Mouse (Mus musculus): Measurements from ENCODE around the gene Inppl1.

The Inppl1 gene

DNA sequence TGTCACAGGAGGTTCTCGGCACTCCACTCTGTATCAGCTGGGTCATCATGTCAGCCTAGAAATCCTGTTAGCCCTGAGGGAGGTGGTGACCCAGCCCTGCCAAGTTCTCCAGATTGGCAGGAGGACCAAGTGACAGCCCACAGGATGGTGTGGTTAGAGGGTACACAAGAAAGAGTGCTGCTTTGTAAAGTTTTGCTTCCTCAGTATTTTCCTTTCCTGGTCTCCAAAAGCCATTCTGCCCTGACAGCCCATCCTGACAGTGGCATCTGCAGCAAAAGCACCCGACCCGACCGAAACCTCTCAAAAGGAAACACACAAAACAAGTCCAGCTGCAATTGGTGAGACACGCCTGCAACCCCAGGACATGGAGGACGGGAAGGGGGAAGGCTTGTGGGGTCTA, 6.2 kb upstream of the Inppl1 start:
- DNase-seq (ENCODE audit: low read depth, low spot score) = no peak

DNA sequence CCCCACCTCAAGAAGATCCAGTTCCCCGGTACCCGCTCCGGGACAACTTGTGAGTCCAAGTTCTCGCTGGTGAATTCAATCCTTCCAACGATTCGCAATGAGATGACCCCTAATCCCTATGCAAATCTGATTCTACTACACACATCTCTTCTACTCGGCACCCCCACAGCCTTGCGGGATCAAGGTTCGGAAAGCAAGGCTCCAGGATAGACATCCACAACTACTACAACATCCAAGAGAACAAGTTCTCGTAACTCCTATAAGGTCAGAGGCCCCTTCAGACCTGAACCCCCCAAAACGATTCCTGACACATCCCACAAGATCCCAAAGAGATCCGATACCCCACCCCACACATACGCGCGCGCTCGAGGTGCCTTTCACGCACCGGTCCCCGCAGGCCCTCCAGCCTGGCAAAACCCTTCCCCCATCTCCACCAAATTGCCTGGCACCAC, 849 bp downstream of the Inppl1 start:
- DNase-seq (ENCODE audit: low read depth, low spot score) = no peak

DNA sequence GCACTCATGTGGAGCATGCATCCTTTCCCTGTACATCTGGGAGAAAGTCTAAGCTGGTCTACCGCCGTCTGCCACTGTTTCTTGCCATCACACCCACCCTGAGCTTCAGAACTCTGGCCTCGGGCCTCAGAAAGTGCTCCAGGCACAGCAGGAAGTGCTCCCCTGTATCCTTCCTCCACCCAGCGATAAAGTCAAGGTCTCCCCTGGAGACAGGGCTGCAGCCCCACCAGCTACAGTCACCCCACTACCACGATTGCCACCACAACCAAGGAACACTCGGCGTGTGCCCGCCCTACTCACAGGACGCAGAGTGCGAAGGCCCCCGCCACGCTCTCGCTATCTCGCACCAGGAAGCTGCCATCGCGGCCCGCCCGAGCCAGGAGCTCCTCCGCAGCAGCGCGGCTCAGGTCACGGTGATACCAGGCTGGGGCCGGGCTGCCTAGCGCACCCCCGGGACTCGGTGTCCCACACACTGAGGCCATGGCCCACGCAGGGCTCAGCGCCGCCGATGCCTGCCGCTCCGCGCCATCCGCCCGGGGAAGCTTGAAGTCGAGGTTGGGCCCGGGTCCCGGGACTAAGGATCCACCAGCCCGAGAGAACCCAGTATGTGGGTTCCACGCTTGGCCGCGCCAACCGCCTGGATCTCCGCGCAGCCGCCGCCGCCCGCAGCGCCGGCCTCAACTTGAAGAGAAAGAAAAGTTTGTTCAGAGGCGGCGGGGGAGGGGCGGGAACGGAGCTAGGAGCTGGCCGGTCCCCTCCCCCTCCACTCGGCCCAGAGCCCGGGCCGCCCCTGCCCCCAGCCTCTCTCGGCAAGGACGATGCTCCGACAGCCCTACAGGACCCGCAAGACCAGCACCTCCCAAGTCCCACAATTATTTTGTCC, 1.5 kb downstream of the Inppl1 start:
- no peak for DNase-seq (ENCODE audit: low read depth, low spot score)

DNA sequence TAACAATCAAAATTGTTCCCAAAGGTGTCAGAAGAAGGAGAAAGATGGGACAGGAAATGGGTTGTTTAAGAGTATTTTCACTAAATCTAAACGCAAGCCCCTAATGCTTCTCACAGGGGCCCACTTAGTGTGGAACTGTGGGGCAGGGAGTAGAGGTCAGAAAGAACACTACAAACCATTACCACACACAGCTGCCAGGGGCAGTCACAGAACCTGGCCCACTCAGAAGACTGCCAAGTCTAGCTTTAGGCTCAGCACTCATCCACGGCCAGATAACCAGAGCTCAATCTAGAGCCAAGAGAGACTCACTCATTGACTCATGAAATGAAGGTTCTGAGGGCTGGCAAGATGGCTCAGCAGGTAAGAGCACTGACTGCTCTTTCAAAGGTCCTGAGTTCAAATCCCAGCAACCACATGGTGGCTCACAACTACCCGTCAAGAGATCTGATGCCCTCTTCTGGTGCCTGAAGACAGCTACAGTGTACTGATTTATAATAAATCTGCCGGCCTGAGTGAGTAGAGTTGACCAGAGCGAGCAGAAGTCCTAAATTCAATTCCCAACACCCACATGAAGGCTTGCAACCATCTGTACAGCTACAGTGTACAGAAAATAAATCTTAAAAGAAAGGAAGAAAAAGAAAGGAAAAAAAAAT, 2.4 kb downstream of the Inppl1 start:
- no peak for DNase-seq (ENCODE audit: low read depth, low spot score)

DNA sequence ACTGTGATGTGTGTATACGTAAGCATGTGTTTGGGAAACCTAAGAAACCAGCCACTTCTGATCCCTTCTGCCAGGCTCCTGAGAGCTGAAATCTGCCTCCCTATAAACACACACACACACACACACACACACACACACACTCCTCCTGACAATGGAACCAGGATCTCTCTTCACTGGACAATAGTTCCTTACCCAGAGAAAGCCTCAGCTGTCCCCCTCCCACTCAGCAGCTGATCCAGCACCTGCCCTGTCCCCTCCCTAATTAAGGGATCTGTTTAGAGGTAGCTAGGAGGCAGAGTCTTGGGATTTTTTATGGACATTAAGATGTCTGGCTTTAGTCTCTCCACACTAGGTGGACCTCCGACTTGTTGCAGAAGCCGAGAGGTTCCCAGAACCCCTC, 3.1 kb downstream of the Inppl1 start:
- DNase-seq (ENCODE audit: low read depth, low spot score) = no peak

DNA sequence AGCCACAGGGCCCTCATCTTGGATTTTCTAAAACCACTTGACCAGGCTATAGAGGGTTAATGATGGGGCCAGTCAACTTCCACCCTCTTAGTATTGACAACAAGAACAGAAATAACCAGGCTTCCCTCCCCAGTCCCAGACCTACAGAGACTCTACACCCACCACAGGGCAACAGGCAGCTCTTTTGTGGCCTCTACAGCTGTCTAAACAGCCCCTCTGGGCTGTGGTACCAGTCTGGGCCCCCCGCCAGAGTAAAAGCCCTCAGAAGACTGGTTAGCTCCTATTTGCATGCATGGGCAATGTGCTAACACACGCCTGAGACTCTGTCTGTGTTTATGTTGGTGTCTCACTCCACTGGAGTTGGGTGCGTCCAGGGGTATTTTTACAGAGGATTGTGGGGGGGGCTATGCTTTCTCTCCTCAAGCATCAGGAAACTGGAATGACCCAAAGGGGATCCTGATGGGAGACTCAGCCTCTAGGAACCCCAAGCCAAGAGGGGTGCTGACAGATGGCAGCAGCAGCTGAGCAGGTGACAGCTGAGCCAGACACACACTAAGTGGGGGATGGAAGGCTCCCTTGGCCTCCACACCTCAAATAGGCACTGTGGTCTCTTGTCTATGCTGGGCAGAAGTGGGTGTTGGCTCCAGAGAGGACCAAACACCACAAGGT, 4.0 kb downstream of the Inppl1 start:
- DNase-seq (ENCODE audit: low read depth, low spot score) = peak; percentile 22

DNA sequence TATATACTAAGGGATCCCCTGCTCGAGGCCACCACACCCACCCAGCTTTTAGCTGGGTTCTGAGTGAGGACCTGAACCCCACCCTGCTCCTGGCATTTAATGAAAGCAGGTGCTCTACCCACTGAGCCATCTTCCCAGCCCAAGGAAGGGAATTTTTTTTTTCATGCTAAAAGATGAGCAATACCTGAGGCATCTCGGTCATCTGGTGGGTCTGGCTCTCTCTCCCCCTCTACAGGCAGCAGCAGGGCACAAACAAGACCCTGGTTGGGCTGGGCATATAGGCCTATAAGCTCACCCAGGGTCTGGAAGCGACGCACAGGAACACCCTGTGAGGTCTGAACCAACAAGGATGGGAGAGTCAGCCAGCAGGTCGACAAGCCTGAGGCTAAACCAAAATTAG, 4.7 kb downstream of the Inppl1 start:
- no peak for DNase-seq (ENCODE audit: low read depth, low spot score)

DNA sequence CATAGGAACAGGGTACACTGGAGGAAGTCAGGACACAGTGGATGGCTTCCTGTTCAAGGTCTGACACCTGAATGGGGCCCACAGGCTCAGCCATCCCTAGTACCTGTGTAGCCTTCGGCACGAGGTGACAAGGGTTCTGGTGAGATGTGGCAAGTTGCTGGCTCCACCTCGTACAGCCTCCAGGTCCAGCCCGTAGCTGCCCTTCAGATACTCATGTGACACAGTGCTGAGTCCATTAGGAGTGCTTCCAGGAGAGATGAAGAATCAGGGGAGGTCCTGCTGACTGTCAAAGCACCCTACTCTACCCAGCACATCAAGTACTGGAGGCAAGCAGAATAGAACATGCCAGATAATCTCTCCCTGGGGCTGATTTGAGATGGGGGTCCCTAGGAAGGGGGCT, 5.7 kb downstream of the Inppl1 start:
- DNase-seq (ENCODE audit: low read depth, low spot score) = no peak

DNA sequence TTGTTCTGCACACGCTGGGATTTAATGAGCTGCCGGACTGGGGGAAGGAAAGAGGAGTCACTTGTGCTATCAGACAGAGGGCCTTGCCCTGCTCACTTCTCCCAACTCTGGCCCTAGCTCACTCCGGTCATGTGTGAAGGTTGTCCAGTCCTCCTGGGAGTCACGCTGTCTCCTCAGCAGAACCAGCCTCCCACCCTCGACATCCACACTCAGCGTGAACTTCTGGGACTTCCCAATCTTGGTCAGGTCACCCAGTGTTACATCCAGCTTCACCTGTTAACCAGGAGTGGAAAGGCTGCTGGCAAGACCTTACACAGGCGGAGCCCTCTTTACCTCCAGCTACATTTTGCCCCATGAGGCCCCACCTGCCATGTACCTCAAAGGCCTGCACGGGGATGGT, 6.6 kb downstream of the Inppl1 start:
- no peak for DNase-seq (ENCODE audit: low read depth, low spot score)

DNA sequence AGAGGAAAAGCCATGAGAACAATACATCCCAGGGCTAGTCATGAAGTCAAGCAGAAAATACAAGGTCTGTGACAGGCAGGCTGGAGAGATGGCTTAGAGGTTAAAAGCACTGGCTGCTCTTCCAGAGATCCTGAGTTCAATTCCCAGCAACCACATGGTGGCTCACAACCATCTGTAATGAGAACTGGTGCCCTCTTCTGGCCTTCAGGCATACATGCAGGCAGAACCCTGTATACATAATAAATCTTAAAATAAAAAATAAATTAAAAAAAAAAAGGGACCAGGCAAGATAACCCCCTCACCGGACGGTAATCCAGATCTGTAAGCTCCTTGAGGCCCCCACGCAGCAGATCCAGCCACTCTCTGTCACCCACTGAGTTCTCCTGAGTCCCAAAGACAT, 7.7 kb downstream of the Inppl1 start:
- no peak for DNase-seq (ENCODE audit: low read depth, low spot score)

DNA sequence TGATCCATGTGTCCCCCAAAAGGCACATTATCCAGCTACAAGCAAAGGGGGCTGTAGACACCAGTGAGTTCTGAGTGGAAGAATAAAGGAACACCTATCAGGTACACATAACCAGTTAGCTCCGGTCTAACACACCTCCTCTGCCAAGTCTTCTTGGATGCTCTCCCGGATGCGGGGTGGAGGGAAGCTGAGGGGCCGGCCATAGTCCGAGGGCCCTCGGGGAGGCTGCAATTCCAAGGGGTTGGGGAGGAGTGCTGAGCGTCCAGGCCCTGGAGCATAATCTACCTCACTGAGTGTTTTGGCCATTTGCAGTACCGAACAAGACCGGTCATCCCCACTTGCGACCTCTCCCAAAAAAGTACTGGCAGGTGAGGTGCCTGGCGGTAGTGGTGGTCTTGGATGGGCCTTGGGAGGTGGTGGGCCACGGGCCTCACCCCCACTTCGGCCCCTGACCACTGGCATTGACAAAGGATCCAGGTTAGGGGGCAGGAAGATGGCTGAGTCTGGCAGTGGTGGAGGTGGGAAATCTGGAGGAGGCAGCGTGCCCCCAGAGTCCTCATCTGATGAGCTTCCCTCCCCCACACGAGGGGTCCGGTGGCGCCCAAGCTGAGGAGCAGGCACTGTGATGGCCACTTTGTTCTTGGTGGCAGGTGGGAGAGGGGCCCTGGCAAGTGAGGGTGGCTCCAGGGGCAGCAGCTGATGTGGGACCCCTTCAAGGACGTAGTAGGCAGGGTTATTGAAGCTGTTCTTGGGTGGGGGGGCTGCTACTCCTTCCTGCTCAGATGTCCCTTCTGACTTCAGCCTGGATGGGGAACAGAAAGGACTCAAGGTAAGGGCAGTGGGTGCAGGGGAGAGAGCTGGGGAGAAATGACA, 14.0 kb downstream of the Inppl1 start:
- no peak for DNase-seq (ENCODE audit: low read depth, low spot score)

DNA sequence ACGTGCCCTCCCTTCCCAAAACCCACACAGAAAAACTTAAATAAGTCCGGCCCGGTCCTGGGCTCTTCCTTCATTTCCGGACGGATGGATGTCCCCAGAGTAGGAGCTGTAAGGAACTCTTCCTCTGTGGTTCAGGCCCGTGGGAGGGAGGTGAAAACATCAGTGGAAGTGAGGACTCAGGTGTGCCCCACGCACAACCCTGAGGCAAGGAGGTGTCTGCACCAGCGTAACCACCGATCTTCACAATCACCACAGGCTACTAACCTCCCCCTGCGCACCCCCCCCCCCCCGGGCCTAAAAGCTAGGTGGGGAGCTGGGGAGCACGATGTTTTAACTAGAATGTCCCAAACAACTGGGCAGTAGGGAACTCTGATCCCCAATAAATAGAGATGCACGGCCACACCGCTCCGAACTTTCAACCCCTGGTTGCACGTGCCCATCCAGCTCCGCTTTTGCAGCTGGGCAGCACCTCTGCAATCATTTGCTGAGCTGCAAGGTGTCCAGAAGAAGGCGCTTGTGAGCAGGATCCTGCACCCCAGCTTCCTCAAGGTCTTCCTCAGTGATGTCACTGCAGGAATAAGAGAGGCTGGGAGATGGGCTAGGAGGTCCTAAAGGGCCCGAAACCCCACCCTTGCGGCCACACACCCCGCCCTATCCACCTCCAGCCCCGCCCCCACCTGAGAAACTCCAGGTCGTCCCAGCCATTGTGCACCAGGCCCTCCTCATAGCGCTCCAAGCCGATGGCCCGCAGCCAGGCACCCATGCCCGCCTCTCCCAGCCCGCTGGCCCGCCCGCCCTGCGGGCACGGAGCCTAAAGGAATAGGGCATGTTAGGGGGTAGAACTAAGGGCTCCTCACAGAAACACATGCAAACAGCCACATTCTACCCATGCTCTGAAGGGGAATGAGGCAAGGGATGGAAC, 14.9 kb downstream of the Inppl1 start:
- no peak for DNase-seq (ENCODE audit: low read depth, low spot score)

DNA sequence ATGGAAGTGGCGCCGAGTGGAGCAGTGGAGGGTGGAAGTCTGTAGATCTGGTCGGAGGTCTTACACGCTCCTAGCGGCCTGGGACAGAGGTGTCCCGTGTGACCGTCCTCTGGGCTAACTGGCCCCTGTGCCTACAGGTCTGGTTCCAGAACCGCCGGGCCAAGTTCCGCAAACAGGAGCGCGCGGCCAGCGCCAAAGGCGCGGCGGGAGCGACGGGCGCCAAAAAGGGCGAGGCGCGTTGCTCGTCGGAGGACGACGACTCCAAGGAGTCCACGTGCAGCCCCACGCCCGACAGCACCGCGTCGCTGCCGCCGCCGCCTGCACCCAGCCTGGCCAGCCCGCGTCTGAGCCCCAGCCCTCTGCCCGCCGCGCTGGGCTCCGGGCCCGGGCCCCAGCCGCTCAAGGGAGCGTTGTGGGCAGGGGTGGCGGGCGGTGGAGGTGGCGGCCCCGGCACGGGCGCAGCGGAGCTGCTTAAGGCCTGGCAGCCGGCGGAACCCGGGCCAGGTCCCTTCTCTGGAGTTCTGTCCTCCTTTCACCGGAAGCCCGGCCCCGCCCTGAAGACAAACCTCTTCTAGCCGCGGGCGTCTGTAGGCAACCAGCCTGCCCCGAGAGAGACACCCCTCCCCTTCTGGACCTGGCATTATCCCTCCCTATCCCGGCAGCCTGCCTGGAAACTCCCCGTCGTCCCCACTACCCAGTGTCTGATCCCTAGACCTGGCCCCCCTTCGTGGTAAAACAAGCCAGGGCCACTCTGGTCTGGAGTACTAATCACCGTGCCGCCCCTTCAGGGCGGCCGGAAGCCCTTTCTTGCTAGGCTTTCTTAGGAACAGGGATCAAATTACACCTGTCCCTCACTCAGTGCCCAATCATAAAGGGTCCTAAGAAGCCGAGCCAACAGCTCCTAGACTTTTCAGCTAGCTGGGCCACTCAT, 16.2 kb downstream of the Inppl1 start:
- DNase-seq (ENCODE audit: low read depth, low spot score) = no peak

DNA sequence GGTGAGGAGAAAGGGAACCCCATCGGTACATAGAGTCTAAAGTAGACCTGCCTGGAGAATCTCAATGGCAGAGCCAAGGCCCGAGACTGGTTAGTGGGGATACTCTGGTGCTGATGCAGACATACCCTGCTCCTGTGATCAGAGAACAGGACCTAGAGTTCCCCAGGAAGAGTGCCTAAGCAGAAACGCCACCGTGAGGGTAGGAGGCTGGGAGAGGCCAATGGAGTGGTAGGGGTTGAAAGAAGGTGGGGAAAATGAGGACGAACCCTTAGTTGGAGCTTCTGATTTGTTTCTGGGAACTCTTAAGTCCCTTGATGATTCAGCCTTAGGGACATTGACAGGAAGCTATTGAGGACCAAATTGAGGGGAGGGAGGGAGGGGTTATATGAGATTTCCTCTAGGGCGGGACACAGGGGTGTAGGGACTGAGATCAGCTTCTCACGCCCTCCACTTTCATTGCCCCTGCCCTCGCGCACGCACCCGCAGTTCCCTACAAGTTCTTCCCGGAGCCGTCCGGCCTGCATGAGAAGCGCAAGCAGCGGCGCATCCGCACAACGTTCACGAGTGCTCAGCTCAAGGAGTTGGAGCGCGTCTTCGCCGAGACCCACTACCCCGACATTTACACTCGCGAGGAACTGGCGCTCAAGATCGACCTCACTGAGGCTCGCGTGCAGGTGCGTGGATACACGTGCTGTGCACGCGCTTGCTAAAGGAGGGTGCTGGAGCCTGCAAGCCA, 17.6 kb downstream of the Inppl1 start:
- DNase-seq (ENCODE audit: low read depth, low spot score) = no peak

DNA sequence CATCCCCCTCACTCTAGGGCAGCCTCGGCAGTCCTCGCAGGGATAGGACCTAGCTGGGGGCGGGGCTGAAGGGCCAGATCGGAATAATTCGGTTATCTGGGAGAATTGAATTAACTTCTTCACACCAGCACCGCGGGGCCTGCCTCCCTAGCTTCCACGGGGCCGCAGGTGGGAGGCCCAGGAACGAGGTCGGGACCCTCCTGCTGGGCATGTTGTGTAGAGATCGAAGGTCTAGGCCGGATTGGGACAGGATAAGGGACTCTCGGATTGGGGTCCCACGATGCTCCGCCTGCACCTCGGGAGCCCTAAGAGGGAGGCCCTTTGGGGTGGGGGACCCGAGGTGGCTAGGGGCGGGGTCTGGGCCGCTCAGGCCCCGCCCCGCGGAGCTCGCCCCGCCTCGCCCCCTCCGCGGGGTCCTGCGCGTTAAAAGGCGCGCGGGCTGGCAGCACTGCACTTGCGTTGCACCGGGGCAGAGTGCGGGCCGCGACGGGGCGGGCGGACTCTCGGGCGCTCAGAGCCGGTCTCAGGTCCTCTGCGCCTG, 20.1 kb downstream of the Inppl1 start, which contains the start of gene Phox2a:
TSS of gene Phox2a (plus strand) at position 453 of the 541 bp plus-strand sequence.
- no peak for DNase-seq (ENCODE audit: low read depth, low spot score)

DNA sequence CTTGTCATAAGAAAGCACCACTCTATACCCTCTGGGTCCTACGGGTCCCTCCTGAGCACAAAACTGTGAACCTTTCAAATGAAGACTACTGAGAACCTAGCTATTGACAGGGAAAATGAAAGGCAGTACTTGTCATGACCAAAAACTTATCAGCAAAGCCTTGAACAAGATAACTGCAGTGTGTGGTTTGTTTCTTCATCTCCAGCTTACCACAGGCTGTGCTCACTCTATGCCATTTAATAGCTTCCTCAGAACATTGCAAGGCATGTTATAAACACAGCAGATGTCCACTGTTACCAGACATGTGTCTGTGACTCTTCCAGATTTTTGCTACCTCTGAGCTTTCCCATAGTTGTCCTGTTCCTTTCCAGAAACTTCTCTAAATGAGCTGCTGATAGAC, 61.0 kb downstream of the Inppl1 start:
- DNase-seq (ENCODE audit: low read depth, low spot score) = no peak

DNA sequence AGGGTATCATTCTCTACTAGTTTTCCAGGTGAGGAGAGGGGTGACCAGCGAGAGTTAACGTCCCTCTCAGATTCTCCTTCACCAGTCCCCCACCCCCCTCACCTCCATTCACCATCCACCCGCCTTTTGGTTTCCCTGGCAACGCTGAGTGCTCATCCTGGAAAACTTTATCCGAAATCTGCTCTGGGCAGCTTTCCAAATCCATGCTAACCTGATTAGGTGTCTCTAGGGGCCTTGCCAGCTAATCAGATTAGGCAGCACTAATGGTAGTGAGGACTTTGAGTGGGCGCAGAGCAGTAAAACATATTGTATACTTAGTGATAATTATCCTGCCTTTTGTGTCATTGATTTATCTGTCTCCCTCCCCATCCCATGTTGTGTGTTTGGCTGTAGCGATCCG, 65.3 kb downstream of the Inppl1 start:
- peak; percentile 28 for DNase-seq (ENCODE audit: low read depth, low spot score)
